Mouse (Mus musculus): ENCODE data around the gene Gm11116. TPM values are rescaled to one million over a fixed set of nuclear protein-coding genes. Genes with fewer than 3 reads are reported as not detected.

Gene Gm11116
- not detected for polyA plus RNA-seq (2014; fragmentation: Illumina TruSeq; extraction: RNeasy Lipid Tissue Mini Kit (QIAGEN cat#74804); ENCODE audit: low read depth, low replicate concordance)

GRCm38 (mm10) chr5:88111430-88111829 lies at the start of gene Gm11116:
TSS of gene Gm11116 (minus strand) at chr5:88111530.

GRCm38 (mm10) chr5:88153999-88154398 lies 42.7 kb upstream of the Gm11116 start, which contains the start of gene Gm11115:
TSS of gene Gm11115 (minus strand) at chr5:88154099.

DNA sequence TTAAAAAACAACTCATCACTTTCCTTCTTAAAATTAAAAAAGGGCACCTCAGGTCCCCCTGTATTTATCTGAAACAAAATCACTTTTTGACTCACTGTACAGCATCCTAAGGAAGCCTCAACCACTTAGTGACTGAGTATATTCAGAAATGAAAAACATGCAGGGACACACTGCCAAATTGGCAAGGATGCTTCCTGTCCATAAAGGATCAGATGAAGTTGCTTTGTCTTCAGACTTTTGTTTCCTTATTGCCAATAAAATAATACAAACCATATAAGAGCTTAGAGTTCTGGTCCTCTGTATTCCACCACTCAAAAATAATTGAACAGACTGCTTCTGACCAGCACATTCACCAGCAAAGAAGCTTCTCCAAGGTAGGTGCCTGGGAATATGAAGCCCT lies 25.1 kb downstream of the Gm11116 start, which contains the start of gene Smr2:
TSS of gene Smr2 (plus strand) at position 301 of the 400 bp plus-strand sequence.

Other genes starting within 250 kb of the Gm11116 start
- not detected for gene Odam, start 226.5 kb downstream of the Gm11116 start, polyA plus RNA-seq (2014; fragmentation: Illumina TruSeq; extraction: RNeasy Lipid Tissue Mini Kit (QIAGEN cat#74804); ENCODE audit: low read depth, low replicate concordance)
- gene Csn3, start 186.0 kb downstream of the Gm11116 start, polyA plus RNA-seq (2014; fragmentation: Illumina TruSeq; extraction: RNeasy Lipid Tissue Mini Kit (QIAGEN cat#74804); ENCODE audit: low read depth, low replicate concordance), result not detected
- not detected for gene 2310003L06Rik, start 142.1 kb downstream of the Gm11116 start, polyA plus RNA-seq (2014; fragmentation: Illumina TruSeq; extraction: RNeasy Lipid Tissue Mini Kit (QIAGEN cat#74804); ENCODE audit: low read depth, low replicate concordance)
- gene Gm28434, start 142.0 kb downstream of the Gm11116 start, polyA plus RNA-seq (2014; fragmentation: Illumina TruSeq; extraction: RNeasy Lipid Tissue Mini Kit (QIAGEN cat#74804); ENCODE audit: low read depth, low replicate concordance), result not detected
- gene Cabs1, start 132.1 kb downstream of the Gm11116 start, polyA plus RNA-seq (2014; fragmentation: Illumina TruSeq; extraction: RNeasy Lipid Tissue Mini Kit (QIAGEN cat#74804); ENCODE audit: low read depth, low replicate concordance), result not detected
- not detected for gene Smr3a, start 109.0 kb downstream of the Gm11116 start, polyA plus RNA-seq (2014; fragmentation: Illumina TruSeq; extraction: RNeasy Lipid Tissue Mini Kit (QIAGEN cat#74804); ENCODE audit: low read depth, low replicate concordance)
- gene Smr2, start 25.0 kb downstream of the Gm11116 start, polyA plus RNA-seq (2014; fragmentation: Illumina TruSeq; extraction: RNeasy Lipid Tissue Mini Kit (QIAGEN cat#74804); ENCODE audit: low read depth, low replicate concordance), result not detected
- gene Gm11115, start 42.6 kb upstream of the Gm11116 start, polyA plus RNA-seq (2014; fragmentation: Illumina TruSeq; extraction: RNeasy Lipid Tissue Mini Kit (QIAGEN cat#74804); ENCODE audit: low read depth, low replicate concordance), result not detected
- gene Gm7714, start 157.4 kb upstream of the Gm11116 start, polyA plus RNA-seq (2014; fragmentation: Illumina TruSeq; extraction: RNeasy Lipid Tissue Mini Kit (QIAGEN cat#74804); ENCODE audit: low read depth, low replicate concordance), result not detected
- gene Prol1, start 205.8 kb upstream of the Gm11116 start, polyA plus RNA-seq (2014; fragmentation: Illumina TruSeq; extraction: RNeasy Lipid Tissue Mini Kit (QIAGEN cat#74804); ENCODE audit: low read depth, low replicate concordance), result not detected

All from heart, adult 10 weeks (tissue).